Mouse (Mus musculus) forebrain, postnatal 0 days (tissue): Measurements from ENCODE around the gene Tpp2. TPM values are rescaled to one million over a fixed set of nuclear protein-coding genes. Genes with fewer than 3 reads are reported as not detected.
A peak's percentile ranks its signal among the peaks of the same experiment; 100 is the strongest.

ENCODE experiments used
- ATAC-seq: fragments of 200-750 bp; cut with Nextera tagmentation; 2 replicates; pipeline ENCODE4 v1.8.0; 2017; ENCODE audit warnings: mild to moderate bottlenecking, moderate library complexity
- DNase-seq: peaks from one replicate; pipeline ENCODE4 v3.0.0-alpha.2; 2015
- H3K27ac ChIP-seq: fragments of 300-500 bp; sonication (generic); 2 replicates; pipeline ENCODE4 v1.5.1; 2014; ENCODE audit warnings: low read depth, mild to moderate bottlenecking, antibody characterized with exemption, low read length, moderate library complexity, mixed read lengths
- H3K27me3 ChIP-seq: fragments of 300-500 bp; sonication (generic); 2 replicates; pipeline ENCODE4 v1.6.1; 2014; ENCODE audit warnings: mild to moderate bottlenecking, low read length, mixed read lengths; ENCODE audit not compliant: insufficient read depth
- H3K36me3 ChIP-seq: fragments of 300-500 bp; sonication (generic); 2 replicates; pipeline ENCODE4 v1.6.1; 2014; ENCODE audit warnings: mild to moderate bottlenecking, moderate library complexity; ENCODE audit not compliant: insufficient read depth
- H3K4me1 ChIP-seq: fragments of 300-500 bp; sonication (generic); 2 replicates; pipeline ENCODE4 v1.6.1; 2014; ENCODE audit warnings: antibody characterized with exemption; ENCODE audit not compliant: insufficient read depth
- H3K4me2 ChIP-seq: fragments of 300-500 bp; sonication (generic); 2 replicates; pipeline ENCODE4 v1.6.1; 2014; ENCODE audit warnings: low read depth, mild to moderate bottlenecking, moderate library complexity
- H3K4me3 ChIP-seq: fragments of 300-500 bp; sonication (generic); 2 replicates; pipeline ENCODE4 v1.5.1; 2014; ENCODE audit warnings: low read depth, low read length, mixed read lengths
- H3K9ac ChIP-seq: fragments of 300-500 bp; sonication (generic); 2 replicates; pipeline ENCODE4 v1.6.1; 2014; ENCODE audit warnings: mild to moderate bottlenecking
- H3K9me3 ChIP-seq: fragments of 300-500 bp; sonication (generic); 2 replicates; pipeline ENCODE4 v1.6.1; 2016; ENCODE audit warnings: low read length
- CTCF ChIP-seq: sonication (generic); IDR thresholded peaks from 2 replicates; pipeline ENCODE4 v1.5.1; 2016; ENCODE audit warnings: antibody characterized with exemption, control low read depth, low read depth
- whole genome bisulfite sequencing: fragments of 180-500 bp; shearing (Covaris S2); extraction: QIAGEN DNeasy Blood & Tissue Kit; methylation state at CpG from one replicate; pipeline ENCODE4 v1.1.7; 2014; 5-methylcytosine and 5-hydroxymethylcytosine counted together
- polyA plus RNA-seq: library from polyadenylated mRNA; unstranded; fragments of >200 nt; fragmentation: Nextera tagmentation; extraction: Ambion mirVana; gene quantifications from 2 replicates; pipeline ENCODE4 v1.2.1, GENCODE M21; 2015
- total RNA-seq: library from RNA; depleted of rRNA; stranded (reverse); fragments of >200 nt; gene quantifications from 2 replicates; pipeline ENCODE4 v1.2.3, GENCODE M21; 2014

The Tpp2 gene
- total and polyA plus RNA-seq, 2 experiments from 2014 or later, result 50.6 to 54.2 TPM

GRCm38 (mm10) chr1:44015556-44015955 lies 82.1 kb downstream of the Tpp2 start:
- no peak overlapping the region for H3K9ac ChIP-seq
- WGBS, result 91% methylated on average over 2 of the region's 2 CpGs

GRCm38 (mm10) chr1:44019934-44020333 lies 86.5 kb downstream of the Tpp2 start, which contains the start of gene Mettl21c:
TSS of gene Mettl21c (minus strand) at chr1:44020034.
- ATAC-seq, result no peak
- no peak for DNase-seq
- H3K27me3 ChIP-seq, result no peaks in the 10 kb centered on the region
- H3K9me3 ChIP-seq, result no peaks in the 10 kb centered on the region
- H3K27ac ChIP-seq, result no peak within 1 kb of the TSS
- H3K9ac ChIP-seq, result no peak within 1 kb of the TSS
- H3K4me3 ChIP-seq, result no peak within 1 kb of the TSS
- no peak within 1 kb of the TSS for H3K4me2 ChIP-seq
- no peaks in the 10 kb centered on the region for H3K4me1 ChIP-seq
- TF ChIP-seq CTCF, result no peak
- no peaks in the 10 kb centered on the region for H3K36me3 ChIP-seq

More at GRCm38 (mm10) chr1:44015556-44015955, 82.1 kb downstream of the Tpp2 start:
- no peak for DNase-seq
- Histone ChIP-seq H3K36me3 (no peaks in the 10 kb centered on the region), H3K4me1 (no peaks in the 10 kb centered on the region), H3K4me2 (no peak overlapping the region), H3K9me3 (no peaks in the 10 kb centered on the region), H3K27me3 (no peaks in the 10 kb centered on the region), H3K27ac (no peak overlapping the region), H3K4me3 (no peak overlapping the region)
- TF ChIP-seq CTCF, result no peak
- no peak for ATAC-seq

- WGBS, result 89% methylated on average over 1 of the region's 1 CpGs
- Histone ChIP-seq H3K4me1 (no peaks in the 10 kb centered on the region), H3K9me3 (no peaks in the 10 kb centered on the region), H3K27ac (no peak overlapping the region), H3K27me3 (no peaks in the 10 kb centered on the region), H3K36me3 (no peaks in the 10 kb centered on the region), H3K9ac (no peak overlapping the region), H3K4me2 (no peak overlapping the region), H3K4me3 (no peak overlapping the region)
- no peak for TF ChIP-seq CTCF
- DNase-seq (no peak), ATAC-seq (no peak)
Measured at GRCm38 (mm10) chr1:44022656-44023055, 89.2 kb downstream of the Tpp2 start.

- DNase-seq (no peak), ATAC-seq (no peak)
- Histone ChIP-seq H3K27ac (no peak overlapping the region), H3K27me3 (no peaks in the 10 kb centered on the region), H3K4me3 (no peak overlapping the region), H3K4me2 (no peak overlapping the region), H3K9ac (no peak overlapping the region), H3K9me3 (no peaks in the 10 kb centered on the region), H3K36me3 (no peaks in the 10 kb centered on the region), H3K4me1 (no peaks in the 10 kb centered on the region)
- no peak for TF ChIP-seq CTCF
- 77% methylated on average over 1 of the region's 1 CpGs for WGBS
Measured at GRCm38 (mm10) chr1:44027651-44028050, 94.2 kb downstream of the Tpp2 start.

- H3K4me2 ChIP-seq, result no peak overlapping the region
- H3K27me3 ChIP-seq, result no peaks in the 10 kb centered on the region
- DNase-seq (no peak), ATAC-seq (no peak)
- H3K9ac ChIP-seq, result no peak overlapping the region
- no peaks in the 10 kb centered on the region for H3K9me3 ChIP-seq
- no peak for TF ChIP-seq CTCF
- WGBS, result 83% methylated on average over 2 of the region's 2 CpGs
- H3K27ac ChIP-seq, result no peak overlapping the region
- no peaks in the 10 kb centered on the region for H3K36me3 ChIP-seq
- H3K4me1 ChIP-seq, result no peaks in the 10 kb centered on the region
- no peak overlapping the region for H3K4me3 ChIP-seq
Measured at GRCm38 (mm10) chr1:44032213-44032612, 98.8 kb downstream of the Tpp2 start.

- H3K4me1 ChIP-seq, result no peaks in the 10 kb centered on the region
- ATAC-seq (no peak), DNase-seq (no peak)
- WGBS, result 94% methylated on average over 5 of the region's 5 CpGs
- no peaks in the 10 kb centered on the region for H3K36me3 ChIP-seq
- H3K4me2 ChIP-seq, result no peak overlapping the region
- no peaks in the 10 kb centered on the region for H3K9me3 ChIP-seq
- no peak overlapping the region for H3K4me3 ChIP-seq
- H3K9ac ChIP-seq, result no peak overlapping the region
- H3K27ac ChIP-seq, result no peak overlapping the region
- no peaks in the 10 kb centered on the region for H3K27me3 ChIP-seq
- no peak for TF ChIP-seq CTCF
Measured at GRCm38 (mm10) chr1:44032948-44033347, 99.5 kb downstream of the Tpp2 start.

- no peaks in the 10 kb centered on the region for H3K27me3 ChIP-seq
- peak; percentile 88 for DNase-seq
- H3K36me3 ChIP-seq, result no peaks in the 10 kb centered on the region
- H3K9me3 ChIP-seq, result no peaks in the 10 kb centered on the region
- TF ChIP-seq CTCF, result peak; percentile 88
- peak overlapping the region; percentile 44 for H3K4me3 ChIP-seq
- peak; percentile 91 for ATAC-seq
- H3K9ac ChIP-seq, result peak overlapping the region; percentile 63
- peak overlapping the region; percentile 55 for H3K4me2 ChIP-seq
- H3K4me1 ChIP-seq, result no peaks in the 10 kb centered on the region
- H3K27ac ChIP-seq, result peak overlapping the region; percentile 29; the same call in 1 of the 2 replicates
- WGBS, result under 1% methylated on average over 17 of the region's 17 CpGs
Measured at GRCm38 (mm10) chr1:44041797-44042554, 108.5 kb downstream of the Tpp2 start.
